39 mouse cellular contexts compared by ENCODE assay signal in genomic region chr14:56013147-56013546, GRCm38 (mm10). TPM values are rescaled to one million over a fixed set of nuclear protein-coding genes. Genes with fewer than 3 reads are reported as not detected.
"Had no signal": no experiment of that assay in that cellular context is flagged by ENCODE, and none has a peak within 500 bp of the region (broad histone marks: within the 10 kb centered on the region; RNA-seq: fewer than 3 reads in every experiment).

No protein-coding gene starts in this region.

- ATAC-seq: forebrain, embryonic 13.5 days; forebrain, embryonic 14.5 days; forebrain, embryonic 15.5 days; forebrain, embryonic 16.5 days; forebrain, postnatal 0 days had no signal

- H3K27ac ChIP-seq: embryonic facial prominence, embryonic 10.5 days; embryonic facial prominence, embryonic 12.5 days; embryonic facial prominence, embryonic 13.5 days; embryonic facial prominence, embryonic 15.5 days; forebrain, embryonic 10.5 days; forebrain, embryonic 12.5 days; forebrain, embryonic 13.5 days; forebrain, embryonic 15.5 days; gastrocnemius, adult 2 months; heart, adult 2 months had no signal

- H3K4me1 ChIP-seq: embryonic facial prominence, embryonic 10.5 days; embryonic facial prominence, embryonic 12.5 days; embryonic facial prominence, embryonic 13.5 days; embryonic facial prominence, embryonic 15.5 days; forebrain, embryonic 10.5 days; forebrain, embryonic 12.5 days; forebrain, embryonic 13.5 days; forebrain, embryonic 15.5 days had no signal

- H3K4me2 ChIP-seq: embryonic facial prominence, embryonic 12.5 days; embryonic facial prominence, embryonic 13.5 days; embryonic facial prominence, embryonic 15.5 days; forebrain, embryonic 12.5 days; forebrain, embryonic 13.5 days; forebrain, embryonic 15.5 days had no signal

- H3K9me3 ChIP-seq: embryonic facial prominence, embryonic 10.5 days; embryonic facial prominence, embryonic 12.5 days; embryonic facial prominence, embryonic 15.5 days; forebrain, embryonic 10.5 days; forebrain, embryonic 12.5 days; forebrain, embryonic 13.5 days; forebrain, embryonic 15.5 days had no signal

- H3K27me3 ChIP-seq: embryonic facial prominence, embryonic 12.5 days; embryonic facial prominence, embryonic 13.5 days; embryonic facial prominence, embryonic 15.5 days; forebrain, embryonic 12.5 days; forebrain, embryonic 13.5 days; forebrain, embryonic 15.5 days had no signal

- DNase-seq: cerebellum, adult 8-10 months; cerebellum, adult 9-10 months; cerebellum, adult 9-11 months; cerebellum, postnatal 10 days; cerebellum, postnatal 14 days; cerebellum, postnatal 25 days; cerebellum, postnatal 36 days; embryo, embryonic 11 days; forebrain, postnatal 0 days; gastrocnemius, adult 2 months; gastrocnemius, postnatal 10 days; gastrocnemius, postnatal 14 days; gastrocnemius, postnatal 25 days; gastrocnemius, postnatal 36 days; heart, adult 18-20 months; heart, adult 2 months had no signal

- H3K4me3 ChIP-seq: embryonic facial prominence, embryonic 10.5 days; embryonic facial prominence, embryonic 12.5 days; embryonic facial prominence, embryonic 13.5 days; embryonic facial prominence, embryonic 15.5 days; erythroblast, embryonic 14.5 days; forebrain, embryonic 10.5 days; forebrain, embryonic 12.5 days; forebrain, embryonic 13.5 days; forebrain, embryonic 15.5 days; gastrocnemius, adult 2 months; heart, adult 2 months had no signal

- H3K36me3 ChIP-seq: embryonic facial prominence, embryonic 10.5 days; embryonic facial prominence, embryonic 12.5 days; embryonic facial prominence, embryonic 13.5 days; embryonic facial prominence, embryonic 15.5 days; forebrain, embryonic 10.5 days; forebrain, embryonic 12.5 days; forebrain, embryonic 15.5 days had no signal

- H3K9ac ChIP-seq: embryonic facial prominence, embryonic 12.5 days; embryonic facial prominence, embryonic 13.5 days; embryonic facial prominence, embryonic 15.5 days; forebrain, embryonic 12.5 days; forebrain, embryonic 13.5 days; forebrain, embryonic 15.5 days; forebrain, postnatal 0 days had no signal

RNA-seq across cellular contexts. Expression of gene Mcpt1, which starts 4.6 kb away (rescaled TPM):
- total RNA-seq: common myeloid progenitor, adult 5-6 weeks; forebrain, postnatal 0 days; gastrocnemius, adult 18-20 months; gastrocnemius, adult 2 months; gastrocnemius, adult 8-10 months; gastrocnemius, postnatal 10 days; gastrocnemius, postnatal 14 days; gastrocnemius, postnatal 25 days; gastrocnemius, postnatal 36 days; gastrocnemius, postnatal 4 days; granulocyte monocyte progenitor cell, adult 5-6 weeks; heart, adult 18-20 months; heart, adult 2 months; heart, adult 8-10 months had no signal
- polyA plus RNA-seq: cortical plate, adult 2 months; embryonic facial prominence, embryonic 10.5 days; embryonic facial prominence, embryonic 11.5 days; embryonic facial prominence, embryonic 12.5 days; embryonic facial prominence, embryonic 13.5 days; erythroblast, embryonic 14.5 days; forebrain, embryonic 10.5 days; forebrain, embryonic 11.5 days; forebrain, embryonic 12.5 days; forebrain, embryonic 13.5 days; forebrain, embryonic 14.5 days; forebrain, embryonic 15.5 days; forebrain, embryonic 16.5 days; forebrain, postnatal 0 days; frontal cortex, adult 2 months; gonadal fat pad, adult 2 months; heart, adult 2 months had no signal

RNA-seq across cellular contexts. Expression of gene Mcpt9, which starts 17.1 kb away (rescaled TPM):
- total RNA-seq: common myeloid progenitor, adult 5-6 weeks; forebrain, postnatal 0 days; gastrocnemius, adult 18-20 months; gastrocnemius, adult 2 months; gastrocnemius, adult 8-10 months; gastrocnemius, postnatal 10 days; gastrocnemius, postnatal 14 days; gastrocnemius, postnatal 25 days; gastrocnemius, postnatal 36 days; gastrocnemius, postnatal 4 days; granulocyte monocyte progenitor cell, adult 5-6 weeks; heart, adult 18-20 months; heart, adult 2 months; heart, adult 8-10 months had no signal
- polyA plus RNA-seq: cortical plate, adult 2 months; embryonic facial prominence, embryonic 10.5 days; embryonic facial prominence, embryonic 11.5 days; embryonic facial prominence, embryonic 12.5 days; embryonic facial prominence, embryonic 13.5 days; embryonic facial prominence, embryonic 14.5 days; embryonic facial prominence, embryonic 15.5 days; erythroblast, embryonic 14.5 days; forebrain, embryonic 10.5 days; forebrain, embryonic 11.5 days; forebrain, embryonic 12.5 days; forebrain, embryonic 13.5 days; forebrain, embryonic 14.5 days; forebrain, embryonic 15.5 days; forebrain, embryonic 16.5 days; forebrain, postnatal 0 days; frontal cortex, adult 2 months; gonadal fat pad, adult 2 months; heart, adult 2 months had no signal

RNA-seq across cellular contexts. Expression of gene Mcpt2, which starts 28.7 kb away (rescaled TPM):
- total RNA-seq: common myeloid progenitor, adult 5-6 weeks; forebrain, postnatal 0 days; gastrocnemius, adult 18-20 months; gastrocnemius, adult 2 months; gastrocnemius, adult 8-10 months; gastrocnemius, postnatal 10 days; gastrocnemius, postnatal 14 days; gastrocnemius, postnatal 25 days; gastrocnemius, postnatal 36 days; gastrocnemius, postnatal 4 days; granulocyte monocyte progenitor cell, adult 5-6 weeks; heart, adult 18-20 months; heart, adult 2 months; heart, adult 8-10 months had no signal
- polyA plus RNA-seq: cortical plate, adult 2 months; embryonic facial prominence, embryonic 10.5 days; embryonic facial prominence, embryonic 11.5 days; embryonic facial prominence, embryonic 12.5 days; erythroblast, embryonic 14.5 days; forebrain, embryonic 10.5 days; forebrain, embryonic 11.5 days; forebrain, embryonic 12.5 days; forebrain, embryonic 13.5 days; forebrain, embryonic 14.5 days; forebrain, embryonic 15.5 days; forebrain, embryonic 16.5 days; forebrain, postnatal 0 days; frontal cortex, adult 2 months; gonadal fat pad, adult 2 months; heart, adult 2 months had no signal

RNA-seq across cellular contexts. Expression of gene Mcpt4, which starts 49.0 kb away (rescaled TPM):
- total RNA-seq: common myeloid progenitor, adult 5-6 weeks; forebrain, postnatal 0 days; granulocyte monocyte progenitor cell, adult 5-6 weeks had no signal
- polyA plus RNA-seq: cortical plate, adult 2 months; embryonic facial prominence, embryonic 10.5 days; embryonic facial prominence, embryonic 11.5 days; embryonic facial prominence, embryonic 12.5 days; erythroblast, embryonic 14.5 days; forebrain, embryonic 10.5 days; forebrain, embryonic 11.5 days; forebrain, embryonic 12.5 days; forebrain, embryonic 13.5 days; forebrain, embryonic 14.5 days; forebrain, embryonic 15.5 days; forebrain, embryonic 16.5 days had no signal
